Mouse (Mus musculus): ENCODE measurements around the gene Morc4. TPM values are rescaled to one million over a fixed set of nuclear protein-coding genes. Genes with fewer than 3 reads are reported as not detected.

Morc4 gene
- total and polyA plus RNA-seq, 3 experiments = 6.7 to 22.8 (median 15.6) TPM

DNA sequence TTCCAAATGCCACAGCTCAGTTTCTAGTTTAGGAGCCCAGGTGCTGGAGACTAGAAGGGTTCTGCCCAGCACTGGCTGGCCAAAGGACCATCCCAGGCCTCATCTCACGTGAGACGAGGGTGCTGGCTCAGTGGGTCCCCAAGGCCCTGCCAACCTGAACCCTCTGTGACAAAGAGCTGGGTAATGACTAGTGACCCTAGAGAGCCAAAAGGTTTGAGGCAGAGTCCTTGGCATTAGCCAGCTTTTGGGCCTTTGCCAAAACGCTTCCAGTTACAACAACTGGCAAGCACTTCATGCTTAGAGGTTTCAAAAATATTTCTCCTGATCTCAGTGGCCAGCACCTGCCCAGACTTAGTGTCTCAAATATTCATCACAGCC lies 88.4 kb downstream of the Morc4 start:
- Histone ChIP-seq H3K9me3 (replicated peaks) (no peaks in the 10 kb centered on the region), H3K36me3 (replicated peaks) (no peaks in the 10 kb centered on the region), H3K4me1 (ENCODE audit: insufficient read depth, low read depth, low read length) (peaks cover 53% of the 10 kb centered on the region), H3K4me3 (ENCODE audit: low read depth, low read length) (no peak overlapping the region), H3K27me3 (ENCODE audit: insufficient read depth, low read length) (no peaks in the 10 kb centered on the region)
- DNase-seq (ENCODE audit: low spot score) = no peak
- no peak for TF ChIP-seq GATA1 (IDR thresholded peaks at IDR 0.05; ENCODE audit: borderline replicate concordance, low read length)
- TF ChIP-seq CTCF (IDR thresholded peaks at IDR 0.05; ENCODE audit: low read depth, low read length) = no peak
- TF ChIP-seq TAL1 (conservative IDR thresholded peaks at IDR 0.05; ENCODE audit: low read depth, low read length) = no peak
- TF ChIP-seq POLR2AphosphoS5 (IDR thresholded peaks at IDR 0.05; ENCODE audit: insufficient replicate concordance, low read depth, low read length) = no peak
- TF ChIP-seq GATA2 (IDR thresholded peaks at IDR 0.05; ENCODE audit: borderline replicate concordance, low read depth, low read length) = no peak
- ATAC-seq (ENCODE audit: extremely low read depth, insufficient number of reproducible peaks, low FRiP score, poor library complexity, severe bottlenecking) = no peak

- Histone ChIP-seq H3K36me3 (replicated peaks) (no peaks in the 10 kb centered on the region), H3K4me1 (ENCODE audit: insufficient read depth, low read depth, low read length) (peaks cover 57% of the 10 kb centered on the region), H3K27me3 (ENCODE audit: insufficient read depth, low read length) (no peaks in the 10 kb centered on the region), H3K4me3 (ENCODE audit: low read depth, low read length) (no peak within 1 kb of the TSS), H3K9me3 (replicated peaks) (no peaks in the 10 kb centered on the region)
- ATAC-seq (ENCODE audit: extremely low read depth, insufficient number of reproducible peaks, low FRiP score, poor library complexity, severe bottlenecking) (no peak), DNase-seq (ENCODE audit: low spot score) (no peak)
- no peak for TF ChIP-seq GATA2 (IDR thresholded peaks at IDR 0.05; ENCODE audit: borderline replicate concordance, low read depth, low read length)
- TF ChIP-seq POLR2AphosphoS5 (IDR thresholded peaks at IDR 0.05; ENCODE audit: insufficient replicate concordance, low read depth, low read length) = no peak
- TF ChIP-seq TAL1 (conservative IDR thresholded peaks at IDR 0.05; ENCODE audit: low read depth, low read length) = no peak
- TF ChIP-seq CTCF (IDR thresholded peaks at IDR 0.05; ENCODE audit: low read depth, low read length) = no peak
- TF ChIP-seq GATA1 (IDR thresholded peaks at IDR 0.05; ENCODE audit: borderline replicate concordance, low read length) = no peak
These were observed 89.0 kb downstream of the Morc4 start, which contains the start of gene Ripply1 for GRCm38 (mm10) chrX:139782278-139783044. TSS of gene Ripply1 (minus strand) at chrX:139782353.

- TF ChIP-seq TAL1 (conservative IDR thresholded peaks at IDR 0.05; ENCODE audit: low read depth, low read length) = no peak
- TF ChIP-seq POLR2AphosphoS5 (IDR thresholded peaks at IDR 0.05; ENCODE audit: insufficient replicate concordance, low read depth, low read length) = no peak
- no peak for TF ChIP-seq GATA1 (IDR thresholded peaks at IDR 0.05; ENCODE audit: borderline replicate concordance, low read length)
- no peak for TF ChIP-seq CTCF (IDR thresholded peaks at IDR 0.05; ENCODE audit: low read depth, low read length)
- no peak for TF ChIP-seq GATA2 (IDR thresholded peaks at IDR 0.05; ENCODE audit: borderline replicate concordance, low read depth, low read length)
- H3K36me3 ChIP-seq (replicated peaks) = no peaks in the 10 kb centered on the region
- DNase-seq (ENCODE audit: low spot score) = no peak
- no peaks in the 10 kb centered on the region for H3K27me3 ChIP-seq (ENCODE audit: insufficient read depth, low read length)
- peaks cover 60% of the 10 kb centered on the region for H3K4me1 ChIP-seq (ENCODE audit: insufficient read depth, low read depth, low read length)
- no peaks in the 10 kb centered on the region for H3K9me3 ChIP-seq (replicated peaks)
- no peak for ATAC-seq (ENCODE audit: extremely low read depth, insufficient number of reproducible peaks, low FRiP score, poor library complexity, severe bottlenecking)
- H3K4me3 ChIP-seq (ENCODE audit: low read depth, low read length) = no peak overlapping the region
These were observed 89.9 kb downstream of the Morc4 start for GRCm38 (mm10) chrX:139781563-139781962.

- H3K27me3 ChIP-seq (ENCODE audit: insufficient read depth, low read length) = no peaks in the 10 kb centered on the region
- TF ChIP-seq CTCF (IDR thresholded peaks at IDR 0.05; ENCODE audit: low read depth, low read length) (no peak), TAL1 (conservative IDR thresholded peaks at IDR 0.05; ENCODE audit: low read depth, low read length) (peak; percentile 51; the same call in 1 of the 2 replicates), GATA1 (IDR thresholded peaks at IDR 0.05; ENCODE audit: borderline replicate concordance, low read length) (no peak), POLR2AphosphoS5 (IDR thresholded peaks at IDR 0.05; ENCODE audit: insufficient replicate concordance, low read depth, low read length) (no peak)
- ATAC-seq (ENCODE audit: extremely low read depth, insufficient number of reproducible peaks, low FRiP score, poor library complexity, severe bottlenecking) (peak; percentile 84), DNase-seq (ENCODE audit: low spot score) (peak; percentile 26)
- peaks cover 64% of the 10 kb centered on the region for H3K4me1 ChIP-seq (ENCODE audit: insufficient read depth, low read depth, low read length)
- H3K36me3 ChIP-seq (replicated peaks) = no peaks in the 10 kb centered on the region
- no peaks in the 10 kb centered on the region for H3K9me3 ChIP-seq (replicated peaks)
- no peak overlapping the region for H3K4me3 ChIP-seq (ENCODE audit: low read depth, low read length)
These were observed 90.5 kb downstream of the Morc4 start for GRCm38 (mm10) chrX:139780988-139781387.

- no peaks in the 10 kb centered on the region for H3K27me3 ChIP-seq (ENCODE audit: insufficient read depth, low read length)
- H3K4me3 ChIP-seq (ENCODE audit: low read depth, low read length) = no peak overlapping the region
- ATAC-seq (ENCODE audit: extremely low read depth, insufficient number of reproducible peaks, low FRiP score, poor library complexity, severe bottlenecking) (no peak), DNase-seq (ENCODE audit: low spot score) (no peak)
- peaks cover 76% of the 10 kb centered on the region for H3K4me1 ChIP-seq (ENCODE audit: insufficient read depth, low read depth, low read length)
- TF ChIP-seq GATA1 (IDR thresholded peaks at IDR 0.05; ENCODE audit: borderline replicate concordance, low read length) = no peak
- TF ChIP-seq CTCF (IDR thresholded peaks at IDR 0.05; ENCODE audit: low read depth, low read length) = no peak
- no peak for TF ChIP-seq GATA2 (IDR thresholded peaks at IDR 0.05; ENCODE audit: borderline replicate concordance, low read depth, low read length)
- no peak for TF ChIP-seq TAL1 (conservative IDR thresholded peaks at IDR 0.05; ENCODE audit: low read depth, low read length)
- TF ChIP-seq POLR2AphosphoS5 (IDR thresholded peaks at IDR 0.05; ENCODE audit: insufficient replicate concordance, low read depth, low read length) = no peak
- H3K36me3 ChIP-seq (replicated peaks) = no peaks in the 10 kb centered on the region
- no peaks in the 10 kb centered on the region for H3K9me3 ChIP-seq (replicated peaks)
These were observed 92.1 kb downstream of the Morc4 start for GRCm38 (mm10) chrX:139779401-139779800.

- no peak overlapping the region for H3K4me3 ChIP-seq (ENCODE audit: low read depth, low read length)
- DNase-seq (ENCODE audit: low spot score) (no peak), ATAC-seq (ENCODE audit: extremely low read depth, insufficient number of reproducible peaks, low FRiP score, poor library complexity, severe bottlenecking) (no peak)
- H3K4me1 ChIP-seq (ENCODE audit: insufficient read depth, low read depth, low read length) = peaks cover 77% of the 10 kb centered on the region
- no peaks in the 10 kb centered on the region for H3K27me3 ChIP-seq (ENCODE audit: insufficient read depth, low read length)
- no peaks in the 10 kb centered on the region for H3K9me3 ChIP-seq (replicated peaks)
- no peaks in the 10 kb centered on the region for H3K36me3 ChIP-seq (replicated peaks)
- TF ChIP-seq CTCF (IDR thresholded peaks at IDR 0.05; ENCODE audit: low read depth, low read length) (no peak), GATA1 (IDR thresholded peaks at IDR 0.05; ENCODE audit: borderline replicate concordance, low read length) (no peak), TAL1 (conservative IDR thresholded peaks at IDR 0.05; ENCODE audit: low read depth, low read length) (no peak), GATA2 (IDR thresholded peaks at IDR 0.05; ENCODE audit: borderline replicate concordance, low read depth, low read length) (no peak), POLR2AphosphoS5 (IDR thresholded peaks at IDR 0.05; ENCODE audit: insufficient replicate concordance, low read depth, low read length) (no peak)
These were observed 92.6 kb downstream of the Morc4 start for GRCm38 (mm10) chrX:139778886-139779285.
